Mouse (Mus musculus) liver, embryonic 14.5 days (tissue): ENCODE measurements around the gene Lrrc29.

Experiments
- CTCF ChIP-seq: IDR thresholded peaks from 2 replicates; pipeline ENCODE4 v1.5.1; 2016; ENCODE audit warnings: antibody characterized with exemption, low read depth, control low read depth
- EP300 ChIP-seq: IDR thresholded peaks from 2 replicates; pipeline ENCODE4 v1.6.1; 2016; ENCODE audit warnings: antibody characterized with exemption, low read depth

DNA sequence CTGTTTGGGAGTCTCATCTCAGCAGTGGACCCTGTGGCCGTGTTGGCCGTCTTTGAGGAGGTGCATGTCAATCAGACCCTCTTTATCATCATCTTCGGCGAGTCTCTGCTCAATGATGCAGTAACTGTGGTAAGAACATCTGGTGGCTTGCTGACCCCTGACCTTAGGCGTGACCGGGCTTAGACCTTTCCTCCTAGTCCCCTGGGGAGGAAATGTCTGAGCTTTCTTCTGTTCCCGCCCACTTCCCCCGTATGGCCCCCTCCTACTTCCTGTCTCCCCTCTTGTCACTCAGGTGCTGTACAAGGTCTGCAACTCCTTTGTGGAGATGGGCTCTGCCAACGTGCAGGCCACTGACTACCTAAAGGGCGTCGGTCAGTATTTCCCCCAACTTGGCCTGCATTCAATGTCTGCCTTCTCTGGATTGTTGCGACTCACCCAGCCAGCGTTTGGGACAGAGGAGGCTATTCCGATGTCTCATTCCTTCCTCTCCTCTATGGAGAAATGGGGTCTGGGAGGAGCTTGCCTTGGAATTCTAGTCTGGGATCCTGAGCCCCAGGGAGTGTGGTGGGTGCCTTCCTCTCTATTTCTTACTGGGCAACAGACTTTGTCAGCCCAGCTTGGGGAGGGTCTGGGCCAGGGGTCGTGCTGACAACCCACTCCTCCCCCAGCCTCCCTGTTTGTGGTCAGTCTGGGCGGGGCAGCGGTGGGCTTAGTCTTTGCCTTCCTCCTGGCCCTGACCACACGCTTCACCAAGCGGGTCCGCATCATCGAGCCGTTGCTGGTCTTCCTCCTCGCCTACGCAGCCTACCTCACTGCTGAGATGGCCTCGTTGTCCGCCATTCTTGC, 29.3 kb upstream of the Lrrc29 start:
- no peak for TF ChIP-seq EP300
- TF ChIP-seq CTCF: no peak
